Mouse (Mus musculus) heart, postnatal 0 days (tissue): ENCODE data around the gene Thada.

Experiments used
- CTCF ChIP-seq: IDR thresholded peaks from 2 replicates; pipeline ENCODE4 v1.5.1; 2016; ENCODE audit warnings: antibody characterized with exemption, control low read depth, low read depth
- EP300 ChIP-seq: IDR thresholded peaks from 2 replicates; pipeline ENCODE4 v1.6.1; 2016; ENCODE audit warnings: antibody characterized with exemption, low read depth

- no peak for TF ChIP-seq CTCF
- TF ChIP-seq EP300, result no peak
Observed at GRCm38 (mm10) chr17:84258638-84259261, 207.3 kb downstream of the Thada start.
